Mouse (Mus musculus) liver, embryonic 15.5 days (tissue): ENCODE measurements around the gene Samm50. TPM values are rescaled to one million over a fixed set of nuclear protein-coding genes. Genes with fewer than 3 reads are reported as not detected.
A peak's percentile ranks its signal among the peaks of the same experiment; 100 is the strongest.
"Not testable (repeated sequence)": the region's sequence is repeated elsewhere in the genome, so short reads cannot be mapped to it uniquely, and the experiment has no call there.

Experiments used
- ATAC-seq: fragments of 200-750 bp; cut with Nextera tagmentation; 2 replicates; pipeline ENCODE4 v1.8.0; 2017; ENCODE audit warnings: moderate number of reproducible peaks, mild to moderate bottlenecking, moderate library complexity; ENCODE audit not compliant: insufficient read depth
- H3K27ac ChIP-seq: fragments of 300-500 bp; sonication (generic); replicated peaks from 2 replicates; pipeline ENCODE4 v1.5.1; 2015; ENCODE audit warnings: mild to moderate bottlenecking, inconsistent platforms
- H3K27me3 ChIP-seq: fragments of 300-500 bp; sonication (generic); 2 replicates; pipeline ENCODE4 v1.6.1; 2015; ENCODE audit warnings: mild to moderate bottlenecking, inconsistent platforms
- H3K36me3 ChIP-seq: fragments of 300-500 bp; sonication (generic); replicated peaks from 2 replicates; pipeline ENCODE4 v1.6.1; 2015; ENCODE audit warnings: moderate library complexity, mild to moderate bottlenecking, inconsistent platforms
- H3K4me1 ChIP-seq: fragments of 300-500 bp; sonication (generic); replicated peaks from 2 replicates; pipeline ENCODE4 v1.6.1; 2015; ENCODE audit warnings: inconsistent platforms
- H3K4me2 ChIP-seq: fragments of 300-500 bp; sonication (generic); 2 replicates; pipeline ENCODE4 v1.6.1; 2015; ENCODE audit warnings: moderate library complexity, mild to moderate bottlenecking, inconsistent platforms
- H3K4me3 ChIP-seq: fragments of 300-500 bp; sonication (generic); replicated peaks from 2 replicates; pipeline ENCODE4 v1.5.1; 2015; ENCODE audit warnings: mild to moderate bottlenecking, inconsistent platforms
- H3K9ac ChIP-seq: fragments of 300-500 bp; sonication (generic); 2 replicates; pipeline ENCODE4 v1.6.1; 2015; ENCODE audit warnings: moderate library complexity, mild to moderate bottlenecking, inconsistent platforms
- H3K9me3 ChIP-seq: fragments of 300-500 bp; sonication (generic); replicated peaks from 2 replicates; pipeline ENCODE4 v1.6.1; 2016; ENCODE audit warnings: inconsistent platforms
- WGBS: fragments of 180-500 bp; shearing (Covaris S2); methylation state at CpG from one replicate; pipeline ENCODE4 v1.1.7; 2015; ENCODE audit warnings: mixed read lengths; ENCODE audit not compliant: insufficient replicate concordance; 5-methylcytosine and 5-hydroxymethylcytosine counted together
- polyA plus RNA-seq: library from polyadenylated mRNA; unstranded; fragments of >200 nt; fragmentation: Nextera tagmentation; extraction: Ambion mirVana; gene quantifications from 2 replicates; pipeline ENCODE4 v1.2.1, GENCODE M21; 2015

Samm50 gene
- 68.0 and 71.0 TPM in 2 replicates for polyA plus RNA-seq

DNA sequence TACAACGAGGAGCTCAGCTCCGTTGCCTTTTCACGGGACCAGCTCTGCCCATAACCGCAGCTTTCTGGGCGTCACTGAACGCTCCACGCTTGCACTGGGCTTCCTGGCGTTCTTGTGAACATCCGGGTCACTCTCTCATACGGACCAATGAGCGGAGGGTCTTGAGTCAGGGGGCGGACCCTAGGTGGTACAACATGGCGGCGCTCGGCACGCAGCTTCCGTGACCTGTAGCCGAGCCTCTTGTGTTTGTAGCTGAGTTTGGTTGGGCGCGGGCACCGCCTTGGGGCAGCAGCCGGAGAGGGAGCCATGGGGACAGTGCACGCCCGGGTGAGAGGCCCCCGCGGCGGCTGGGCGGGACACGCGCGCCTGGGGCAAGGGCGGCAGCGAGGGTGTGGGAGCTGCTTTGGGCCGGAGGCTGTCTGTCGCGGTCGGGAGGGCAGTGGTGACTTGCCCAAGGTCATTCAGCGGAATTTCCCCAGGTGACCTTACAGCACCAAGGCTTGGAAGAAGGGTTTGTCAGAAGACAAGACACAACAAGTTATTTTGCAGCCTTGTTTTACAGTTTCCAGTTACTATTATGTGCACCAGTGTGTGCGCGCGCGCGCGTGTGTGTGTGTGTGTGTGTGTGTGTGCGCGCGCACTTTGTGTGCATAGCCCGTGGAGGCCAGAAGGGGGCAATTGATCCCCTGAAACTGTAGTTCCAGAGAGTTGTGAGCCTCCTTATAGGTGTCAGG lies at the start of gene Samm50:
TSS of gene Samm50 (plus strand) at position 184 of the 734 bp plus-strand sequence.
- Histone ChIP-seq H3K9me3 (no peaks in the 10 kb centered on the region), H3K4me1 (peaks cover 34% of the 10 kb centered on the region), H3K4me2 (peak within 1 kb of the TSS; percentile 80), H3K36me3 (peaks cover 17% of the 10 kb centered on the region), H3K27ac (peak within 1 kb of the TSS; percentile 96), H3K4me3 (peak within 1 kb of the TSS; percentile 90), H3K27me3 (no peaks in the 10 kb centered on the region), H3K9ac (peak within 1 kb of the TSS; percentile 82)
- ATAC-seq, result peak; percentile 96
- WGBS, result 2% methylated on average over 48 of the region's 48 CpGs

DNA sequence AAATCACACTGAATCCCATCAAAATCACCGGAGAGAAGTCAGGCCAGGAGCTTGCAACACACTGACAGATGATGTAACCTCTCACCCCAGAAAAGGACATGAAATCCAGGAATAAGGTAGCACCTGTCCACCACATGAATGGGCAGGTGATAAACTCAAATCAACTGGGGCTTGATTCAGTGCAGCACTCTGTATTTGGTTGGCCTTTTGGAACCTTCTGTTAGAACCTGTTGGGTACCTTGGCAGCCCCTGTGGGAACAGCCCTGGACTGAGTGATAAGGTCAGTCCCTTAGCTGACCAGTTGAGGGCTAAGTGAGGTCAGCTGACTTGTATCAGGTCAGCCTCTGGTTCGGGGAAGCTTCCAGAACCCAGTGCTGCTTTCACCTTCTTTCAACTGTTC lies 35.9 kb upstream of the Samm50 start:
- 49% methylated on average over 2 of the region's 2 CpGs for WGBS
- H3K9me3 ChIP-seq, result no peaks in the 10 kb centered on the region
- no peak for ATAC-seq
- no peaks in the 10 kb centered on the region for H3K27me3 ChIP-seq
- H3K36me3 ChIP-seq, result no peaks in the 10 kb centered on the region
- no peaks in the 10 kb centered on the region for H3K4me1 ChIP-seq
- no peak overlapping the region for H3K4me2 ChIP-seq
- no peak overlapping the region for H3K27ac ChIP-seq
- H3K4me3 ChIP-seq, result no peak overlapping the region
- no peak overlapping the region for H3K9ac ChIP-seq

DNA sequence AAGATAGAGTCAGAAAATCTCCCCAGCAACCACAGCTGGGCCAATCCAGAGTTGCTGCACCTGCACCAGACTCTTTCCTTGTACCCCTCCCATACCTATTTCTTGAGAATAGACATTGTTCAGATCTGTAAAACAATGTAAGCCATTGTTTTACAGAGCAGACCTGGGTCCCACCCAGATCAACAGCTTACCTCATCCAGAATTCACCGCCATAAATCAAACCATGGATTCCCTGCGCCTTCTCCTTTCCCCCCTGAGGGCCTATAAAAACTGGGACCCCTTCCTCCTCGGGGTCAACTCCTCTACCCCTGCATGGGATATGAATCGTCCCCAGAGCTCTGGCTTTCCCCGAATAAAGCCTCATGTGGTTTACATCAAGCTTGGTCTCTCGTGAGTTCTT lies 34.5 kb upstream of the Samm50 start:
- not testable (repeated sequence) for H3K27ac ChIP-seq, H3K4me1 ChIP-seq, H3K9ac ChIP-seq, H3K36me3 ChIP-seq, ATAC-seq, H3K4me2 ChIP-seq, H3K9me3 ChIP-seq, H3K4me3 ChIP-seq, H3K27me3 ChIP-seq
- WGBS, result 66% methylated on average over 6 of the region's 6 CpGs

DNA sequence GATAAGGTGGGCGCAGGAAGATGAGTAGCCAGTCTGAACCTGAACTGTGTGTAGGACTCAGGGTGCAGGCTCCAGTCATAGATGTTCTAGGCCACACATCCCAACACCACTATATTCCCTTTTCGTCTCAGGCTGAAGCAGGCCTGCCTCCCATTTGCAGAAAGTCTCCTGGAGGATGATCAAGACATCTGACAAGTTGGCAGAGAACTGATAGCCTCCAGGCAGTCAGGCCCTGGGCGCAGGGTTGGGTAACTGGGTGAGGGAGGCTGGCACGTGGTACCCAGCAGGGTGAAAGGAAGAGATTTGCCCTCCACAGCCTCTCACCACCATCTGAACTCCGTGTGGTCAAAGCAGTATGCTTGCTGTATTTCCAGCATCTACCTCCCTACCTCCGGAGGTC lies 30.2 kb upstream of the Samm50 start:
- Histone ChIP-seq H3K27ac (no peak overlapping the region), H3K9ac (no peak overlapping the region)
- WGBS, result 54% methylated on average over 6 of the region's 6 CpGs

DNA sequence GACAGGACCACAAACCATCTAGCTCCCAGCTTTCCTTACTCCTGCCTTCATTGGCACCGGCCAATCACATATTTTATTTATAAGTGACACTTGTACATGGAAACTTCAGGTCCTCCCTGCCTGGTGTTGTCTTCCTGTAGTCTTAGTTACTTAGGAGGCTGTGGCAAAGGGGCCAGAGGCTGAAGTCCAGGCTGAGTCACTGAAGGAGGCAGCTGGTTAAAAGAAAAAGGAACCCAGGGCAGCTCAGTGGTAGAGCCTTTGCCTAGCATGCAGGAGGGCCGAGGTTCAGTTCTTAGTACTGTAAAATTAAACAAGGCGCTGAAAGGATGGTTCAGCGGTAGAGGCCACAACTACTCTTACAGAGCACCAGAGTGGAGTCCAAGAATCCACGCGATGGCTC lies 25.2 kb upstream of the Samm50 start:
- Histone ChIP-seq H3K9ac (no peak overlapping the region), H3K27me3 (peaks cover 47% of the 10 kb centered on the region), H3K4me1 (peaks cover 12% of the 10 kb centered on the region), H3K36me3 (no peaks in the 10 kb centered on the region), H3K27ac (no peak overlapping the region), H3K4me3 (no peak overlapping the region), H3K4me2 (no peak overlapping the region), H3K9me3 (no peaks in the 10 kb centered on the region)
- WGBS, result 65% methylated on average over 6 of the region's 6 CpGs
- no peak for ATAC-seq

More for the DNA sequence above, 30.2 kb upstream of the Samm50 start:
- no peak for ATAC-seq
- no peaks in the 10 kb centered on the region for H3K4me1 ChIP-seq
- peaks cover 8% of the 10 kb centered on the region; the same call in 1 of the 2 replicates for H3K27me3 ChIP-seq
- no peak overlapping the region for H3K4me3 ChIP-seq
- no peak overlapping the region for H3K4me2 ChIP-seq
- no peaks in the 10 kb centered on the region for H3K9me3 ChIP-seq
- H3K36me3 ChIP-seq, result no peaks in the 10 kb centered on the region

DNA sequence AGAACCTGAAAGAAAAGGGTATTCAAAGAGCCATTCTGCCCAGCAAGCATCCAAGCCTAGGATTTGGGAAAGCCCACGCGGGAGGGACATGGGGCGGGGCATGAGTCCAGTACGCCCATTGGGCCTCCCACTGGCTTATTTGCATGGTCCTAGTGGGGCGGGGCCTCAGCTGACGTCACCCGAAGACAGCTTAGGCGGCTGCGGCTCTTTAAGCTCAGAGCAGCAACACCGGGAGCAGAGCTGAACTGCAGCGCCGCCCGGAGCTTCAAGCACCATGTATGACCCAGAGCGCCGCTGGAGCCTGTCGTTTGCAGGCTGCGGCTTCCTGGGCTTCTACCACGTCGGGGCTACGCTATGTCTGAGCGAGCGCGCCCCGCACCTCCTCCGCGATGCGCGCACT lies 24.4 kb upstream of the Samm50 start, which contains the start of gene Pnpla3:
TSS of gene Pnpla3 (plus strand) at position 238 of the 400 bp plus-strand sequence.
- H3K27ac ChIP-seq, result peak within 1 kb of the TSS; percentile 71
- WGBS, result under 1% methylated on average over 28 of the region's 28 CpGs
- H3K9me3 ChIP-seq, result no peaks in the 10 kb centered on the region
- H3K9ac ChIP-seq, result peak within 1 kb of the TSS; percentile 53
- no peaks in the 10 kb centered on the region for H3K36me3 ChIP-seq
- peak within 1 kb of the TSS; percentile 54 for H3K4me3 ChIP-seq
- H3K27me3 ChIP-seq, result peaks cover 47% of the 10 kb centered on the region
- peaks cover 12% of the 10 kb centered on the region for H3K4me1 ChIP-seq
- ATAC-seq, result peak; percentile 75
- peak within 1 kb of the TSS; percentile 70 for H3K4me2 ChIP-seq

DNA sequence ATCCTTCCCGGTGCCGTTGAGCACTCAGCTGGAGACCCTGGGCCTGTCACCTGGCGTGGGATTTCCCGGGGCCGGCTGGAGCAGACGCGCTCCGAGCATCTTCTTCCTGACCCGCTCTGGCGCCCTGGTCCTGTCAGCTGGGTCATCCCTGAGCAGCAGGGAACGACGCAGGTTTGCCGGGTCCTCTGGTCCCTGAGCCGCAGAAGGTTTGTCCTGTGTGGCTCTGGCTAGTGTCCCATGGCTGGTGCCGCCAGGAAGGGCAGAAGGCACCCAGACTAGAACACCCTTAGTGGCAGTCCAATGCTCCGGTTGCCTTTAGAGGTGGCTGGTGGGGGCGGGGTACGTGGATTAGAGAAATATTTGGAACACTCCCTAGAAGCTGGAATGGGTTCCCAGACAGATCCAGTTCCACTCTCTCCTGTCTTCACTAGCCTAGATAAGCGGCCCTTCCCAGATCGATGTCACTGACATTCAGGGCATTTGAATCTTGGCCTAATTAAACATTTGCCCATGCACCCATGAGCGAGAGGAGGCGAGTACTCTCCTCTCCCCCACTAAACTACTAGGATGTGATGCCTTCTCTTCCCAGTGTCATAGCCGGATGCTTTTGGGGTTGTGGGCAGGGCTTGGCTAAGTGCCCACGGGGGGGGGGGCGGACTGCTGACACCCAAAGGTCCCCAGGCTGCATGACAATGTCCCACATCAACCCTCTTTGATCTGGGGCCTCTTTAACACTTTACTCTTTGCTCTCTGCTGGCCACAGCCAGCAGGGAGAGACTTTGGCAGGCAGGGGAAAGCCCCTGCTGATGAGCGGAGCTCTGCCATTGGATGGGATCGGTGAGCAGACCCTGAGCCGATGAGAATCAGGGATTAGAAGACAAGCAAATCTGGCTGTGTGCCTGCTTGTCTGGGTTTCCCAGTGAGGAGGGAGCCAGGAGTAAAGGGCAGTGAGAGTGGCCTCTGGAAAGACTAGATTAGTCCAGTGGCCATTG lies 23.6 kb upstream of the Samm50 start:
- no peaks in the 10 kb centered on the region for H3K9me3 ChIP-seq
- H3K27me3 ChIP-seq, result peaks cover 47% of the 10 kb centered on the region
- ATAC-seq, result peak; percentile 81
- H3K27ac ChIP-seq, result peak overlapping the region; percentile 71
- WGBS, result 5% methylated on average over 28 of the region's 28 CpGs
- peak overlapping the region; percentile 54 for H3K4me3 ChIP-seq
- peak overlapping the region; percentile 70 for H3K4me2 ChIP-seq
- H3K4me1 ChIP-seq, result peaks cover 12% of the 10 kb centered on the region
- no peaks in the 10 kb centered on the region for H3K36me3 ChIP-seq
- peak overlapping the region; percentile 53 for H3K9ac ChIP-seq

DNA sequence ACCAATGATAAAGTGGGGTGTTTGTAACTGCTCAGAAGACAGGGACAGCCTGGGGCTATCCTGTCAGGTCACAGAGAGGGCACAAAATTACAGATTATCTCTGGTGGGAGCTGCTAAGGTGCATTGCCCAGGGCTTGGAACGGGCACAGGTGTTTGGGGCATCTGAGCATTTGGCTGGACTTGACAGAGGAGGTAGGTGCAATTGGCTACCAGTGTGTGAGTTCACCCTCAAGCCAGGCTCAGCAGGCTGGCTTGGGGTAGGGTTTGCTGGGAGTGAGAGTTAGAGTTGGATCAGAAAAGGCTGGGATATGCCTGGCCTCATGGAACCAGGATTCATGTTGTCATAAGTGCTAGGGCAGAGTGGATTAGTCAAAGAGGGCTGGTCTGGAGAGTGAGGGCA lies 22.5 kb upstream of the Samm50 start:
- Histone ChIP-seq H3K4me3 (no peak overlapping the region), H3K36me3 (no peaks in the 10 kb centered on the region), H3K9me3 (no peaks in the 10 kb centered on the region), H3K27ac (peak overlapping the region; percentile 55; the same call in 1 of the 2 replicates), H3K4me2 (peak overlapping the region; percentile 32), H3K9ac (no peak overlapping the region), H3K27me3 (peaks cover 45% of the 10 kb centered on the region), H3K4me1 (peaks cover 12% of the 10 kb centered on the region)
- ATAC-seq, result no peak
- 41% methylated on average over 1 of the region's 1 CpGs for WGBS

DNA sequence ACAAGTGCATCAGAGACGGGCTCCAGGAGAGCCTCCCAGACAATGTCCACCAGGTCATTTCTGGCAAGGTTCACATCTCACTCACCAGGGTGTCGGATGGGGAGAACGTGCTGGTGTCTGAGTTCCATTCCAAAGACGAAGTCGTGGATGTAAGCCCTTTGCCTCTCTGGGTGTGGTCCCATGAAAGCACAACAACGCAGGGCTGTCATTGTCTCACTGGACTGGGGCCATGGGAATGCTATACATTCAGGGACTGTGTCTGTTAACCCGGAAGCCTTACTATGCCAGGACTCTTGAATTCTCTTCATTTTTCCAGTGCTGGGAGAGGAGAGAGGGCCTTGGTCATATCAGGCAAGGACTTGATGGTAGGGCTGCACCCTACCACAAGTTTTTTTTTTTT lies 20.9 kb upstream of the Samm50 start:
- WGBS, result 72% methylated on average over 7 of the region's 7 CpGs
- ATAC-seq, result no peak

DNA sequence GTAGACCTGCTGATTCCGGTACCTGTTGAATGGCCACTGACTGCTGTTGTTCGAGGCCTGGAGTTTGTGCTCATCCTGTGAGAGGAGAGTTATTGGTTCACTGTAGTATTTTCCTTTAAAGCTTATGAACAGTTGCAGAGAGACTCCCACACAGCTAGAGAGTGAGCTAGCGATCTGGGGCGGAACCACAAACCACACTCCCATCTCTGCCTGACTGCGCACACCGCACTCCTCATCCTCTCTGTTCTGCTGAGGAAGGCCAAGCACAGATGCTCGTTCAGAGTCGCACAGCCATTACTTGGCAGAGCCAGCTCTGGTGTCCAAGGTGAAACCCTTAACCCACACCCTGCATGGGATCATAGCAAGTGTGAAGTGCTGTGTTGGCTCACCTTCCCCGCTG lies 13.3 kb upstream of the Samm50 start:
- WGBS, result 76% methylated on average over 9 of the region's 9 CpGs
- Histone ChIP-seq H3K27ac (no peak overlapping the region), H3K9ac (no peak overlapping the region), H3K4me1 (0 out of 2 replicates have a peak, but pooled peaks cover 2% of the 10 kb centered on the region), H3K9me3 (no peaks in the 10 kb centered on the region), H3K27me3 (peaks cover 14% of the 10 kb centered on the region), H3K4me2 (no peak overlapping the region), H3K36me3 (no peaks in the 10 kb centered on the region; the same call in 1 of the 2 replicates), H3K4me3 (no peak overlapping the region)
- no peak for ATAC-seq

More for the DNA sequence above, 20.9 kb upstream of the Samm50 start:
- H3K4me1 ChIP-seq, result peaks cover 12% of the 10 kb centered on the region
- H3K27ac ChIP-seq, result no peak overlapping the region
- no peak overlapping the region for H3K4me3 ChIP-seq
- H3K9ac ChIP-seq, result no peak overlapping the region
- no peaks in the 10 kb centered on the region for H3K36me3 ChIP-seq
- H3K27me3 ChIP-seq, result peaks cover 40% of the 10 kb centered on the region
- H3K4me2 ChIP-seq, result no peak overlapping the region
- no peaks in the 10 kb centered on the region for H3K9me3 ChIP-seq

DNA sequence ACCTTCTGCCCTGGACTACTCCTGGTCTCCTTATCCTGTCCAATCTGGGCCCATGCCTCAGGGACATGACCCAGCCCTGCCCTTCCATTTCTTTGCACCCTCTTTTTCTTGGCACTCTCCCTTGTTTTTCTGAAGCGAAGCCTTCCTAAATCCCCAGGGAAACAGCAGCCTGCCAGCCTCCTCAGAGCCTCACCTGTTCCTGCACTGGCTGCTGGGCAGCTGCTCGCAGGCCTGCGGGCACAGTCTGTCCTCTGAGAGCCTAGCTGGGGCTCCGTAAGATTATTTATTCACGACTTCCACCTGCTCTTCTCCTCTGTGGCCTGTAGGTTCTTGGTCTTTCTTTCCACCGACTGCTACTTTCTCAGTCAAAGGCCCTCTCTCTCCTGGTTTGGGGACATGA lies 10.0 kb upstream of the Samm50 start:
- Histone ChIP-seq H3K4me1 (0 out of 2 replicates have a peak, but pooled peaks cover 2% of the 10 kb centered on the region), H3K9me3 (no peaks in the 10 kb centered on the region), H3K4me3 (no peak overlapping the region), H3K9ac (no peak overlapping the region), H3K36me3 (no peaks in the 10 kb centered on the region; the same call in 1 of the 2 replicates), H3K27ac (no peak overlapping the region), H3K4me2 (no peak overlapping the region), H3K27me3 (peaks cover 14% of the 10 kb centered on the region)
- no peak for ATAC-seq
- WGBS, result 63% methylated on average over 6 of the region's 6 CpGs
